ENCODE assay signal across 8 mouse cellular contexts in genomic region chr12:54656396-54657171, GRCm38 (mm10). TPM values are rescaled to one million over a fixed set of nuclear protein-coding genes. Genes with fewer than 3 reads are reported as not detected.
DNase-seq lines count a peak whose midpoint lies in the region; ATAC-seq and TF ChIP-seq lines count a peak whose summit lies in the region.

TSS of gene Sptssa (minus strand) at chr12:54656573.

- peaks cover 13 to 17% of the 10 kb centered on the region in 2 experiments for H3K4me1 ChIP-seq in MEL (ENCODE audit: control insufficient read depth in 1 of 2, insufficient read depth in 2 of 2, low read length in 2 of 2)
- H3K4me1 ChIP-seq in cerebellum, adult 2 months (ENCODE audit: control insufficient read depth, insufficient read depth, low read length), result peaks cover 11% of the 10 kb centered on the region
- peaks cover 25% of the 10 kb centered on the region for H3K4me1 ChIP-seq in lung, embryonic 16.5 days (replicated peaks; ENCODE audit: control insufficient read depth, insufficient read depth, low read length)

- no peaks in the 10 kb centered on the region for H3K9me3 ChIP-seq in MEL (replicated peaks; ENCODE audit: insufficient read depth, low read length)
- H3K9me3 ChIP-seq in lung, embryonic 16.5 days (ENCODE audit: control insufficient read depth, low read length), result no peaks in the 10 kb centered on the region

- TF ChIP-seq EP300 in MEL (IDR thresholded peaks at IDR 0.05; ENCODE audit: low read depth in 1 of 2, low read length in 2 of 2), result peak in 1 of 2 experiments; percentile 40; a peak in 2 of 4 replicates

- H3K27me3 ChIP-seq in MEL (ENCODE audit: control insufficient read depth in 1 of 2, insufficient read depth in 2 of 2, low read length in 2 of 2), result no peaks in the 10 kb centered on the region
- H3K27me3 ChIP-seq in cerebellum, adult 2 months (ENCODE audit: control insufficient read depth, insufficient read depth, low read length), result no peaks in the 10 kb centered on the region
- no peaks in the 10 kb centered on the region for H3K27me3 ChIP-seq in lung, embryonic 16.5 days (ENCODE audit: control insufficient read depth, insufficient read depth, low read depth, low read length)

- TF ChIP-seq CTCF in MEL (IDR thresholded peaks at IDR 0.05 in 2 of 3, conservative IDR thresholded peaks at IDR 0.05 in 1 of 3; ENCODE audit: control insufficient read depth in 1 of 3, insufficient read depth in 1 of 3, low read depth in 2 of 3, low read length in 3 of 3, poor library complexity in 1 of 3, severe bottlenecking in 1 of 3), result no peak
- no peak for TF ChIP-seq CTCF in cerebellum, adult 2 months (IDR thresholded peaks at IDR 0.05; ENCODE audit: borderline replicate concordance, insufficient read depth, low read depth, low read length)

- TF ChIP-seq RAD21 in MEL (IDR thresholded peaks at IDR 0.05; ENCODE audit: low read depth, low read length), result no peak

- WGBS in cerebellum, adult 2 months, result 3% methylated on average over 53 of the region's 53 CpGs
- whole genome bisulfite sequencing in lung, embryonic 16.5 days, result 8% methylated on average over 50 of the region's 53 CpGs

- peak within 1 kb of the TSS; percentile 83 for H3K9ac ChIP-seq in MEL (ENCODE audit: control insufficient read depth, low read depth, low read length, poor library complexity, severe bottlenecking)
- H3K9ac ChIP-seq in lung, embryonic 16.5 days (ENCODE audit: low read length), result peak within 1 kb of the TSS; percentile 87

- H3K4me3 ChIP-seq in MEL (ENCODE audit: control insufficient read depth in 1 of 2, insufficient read depth in 1 of 2, low read depth in 2 of 2, low read length in 2 of 2), result peak within 1 kb of the TSS; percentile 83
- H3K4me3 ChIP-seq in cerebellum, adult 2 months (replicated peaks; ENCODE audit: insufficient read depth, low read depth, low read length), result peak within 1 kb of the TSS; percentile 82
- H3K4me3 ChIP-seq in lung, embryonic 16.5 days (ENCODE audit: low read length), result peak within 1 kb of the TSS; percentile 82

- H3K27ac ChIP-seq in MEL (ENCODE audit: control insufficient read depth, low read depth, low read length), result peak within 1 kb of the TSS; percentile 89
- peak within 1 kb of the TSS; percentile 65 for H3K27ac ChIP-seq in cerebellum, adult 2 months (ENCODE audit: insufficient read depth, low read length)
- H3K27ac ChIP-seq in lung, embryonic 16.5 days (ENCODE audit: low read length), result peak within 1 kb of the TSS; percentile 74

- H3K4me2 ChIP-seq in lung, embryonic 16.5 days (ENCODE audit: low read depth, low read length), result peak within 1 kb of the TSS; percentile 94

- TF ChIP-seq POLR2A in MEL (IDR thresholded peaks at IDR 0.05; ENCODE audit: control insufficient read depth in 1 of 2, insufficient read depth in 1 of 2, low read depth in 1 of 2, low read length in 2 of 2, poor library complexity in 1 of 2), result peak; percentile 81 to 96
- peak; percentile 89 for TF ChIP-seq POLR2A in cerebellum, adult 2 months (IDR thresholded peaks at IDR 0.05; ENCODE audit: borderline replicate concordance, insufficient read depth, low read length)

- peak; percentile 84 to 93 for ATAC-seq in hematopoietic stem cell, adult 5-6 weeks (replicated peaks in 1 of 2; ENCODE audit: insufficient read depth in 1 of 2, low FRiP score in 2 of 2, low TSS enrichment in 1 of 2, low read depth in 1 of 2, poor library complexity in 2 of 2, severe bottlenecking in 2 of 2)
- ATAC-seq in lung, embryonic 16.5 days (ENCODE audit: low read depth), result peak; percentile 100

- H3K36me3 ChIP-seq in MEL (ENCODE audit: control insufficient read depth in 1 of 2, insufficient read depth in 2 of 2, low read length in 2 of 2), result peaks cover 0 to 21% of the 10 kb centered on the region in 2 experiments; a peak in 2 of 4 replicates
- H3K36me3 ChIP-seq in lung, embryonic 16.5 days (ENCODE audit: control insufficient read depth, insufficient read depth, low read length), result no peaks in the 10 kb centered on the region

- peak; percentile 97 for DNase-seq in MEL (ENCODE audit: low read depth, low spot score)
- peak; percentile 97 to 98 for DNase-seq in cerebellum, adult 2 months
- DNase-seq in forelimb bud, embryonic 11.5 days (ENCODE audit: low read depth, low spot score), result peak; percentile 92
- peak; percentile 73 for DNase-seq in layer of hippocampus, adult 9-10 months (ENCODE audit: low spot score)
- peak; percentile 89 for DNase-seq in ovary, postnatal 10 days (ENCODE audit: low spot score)
- DNase-seq in thymus, postnatal 10 days (ENCODE audit: low spot score in 2 of 2), result peak; percentile 92

- H3K79me2 ChIP-seq in MEL (ENCODE audit: control insufficient read depth, insufficient read depth, low read length, poor library complexity), result peaks cover 27% of the 10 kb centered on the region

TF ChIP-seq in MEL, 35 proteins besides CTCF, POLR2A, EP300 and RAD21:
- TF ChIP-seq CHD1 (IDR thresholded peaks at IDR 0.05; ENCODE audit: low read depth, low read length) (0 out of 2 replicates have a peak, but pooled peaks have one; percentile 23), MAFK (IDR thresholded peaks at IDR 0.05; ENCODE audit: borderline replicate concordance, low read depth, low read length) (no peak), NRF1 (IDR thresholded peaks at IDR 0.05; ENCODE audit: insufficient read depth, low read depth, low read length, poor library complexity, severe bottlenecking) (peak; percentile 74), UBTF (IDR thresholded peaks at IDR 0.05; ENCODE audit: borderline replicate concordance, insufficient read depth, low read depth, low read length) (0 out of 2 replicates have a peak, but pooled peaks have one; percentile 80), MEF2A (IDR thresholded peaks at IDR 0.05; ENCODE audit: extremely low read depth, insufficient replicate concordance, low read depth, low read length, poor library complexity, severe bottlenecking) (no peak), POLR2AphosphoS2 (IDR thresholded peaks at IDR 0.05; ENCODE audit: low read length) (peak; percentile 98), SMC3 (IDR thresholded peaks at IDR 0.05; ENCODE audit: low read depth, low read length) (no peak), MAX (IDR thresholded peaks at IDR 0.05; ENCODE audit: low read length) (peak; percentile 70), TBP (IDR thresholded peaks at IDR 0.05; ENCODE audit: low read depth, low read length) (peak; percentile 78), ZMIZ1 (IDR thresholded peaks at IDR 0.05; ENCODE audit: low read depth, low read length) (peak; percentile 95), RCOR1 (IDR thresholded peaks at IDR 0.05; ENCODE audit: low read depth, low read length) (no peak), BHLHE40 (IDR thresholded peaks at IDR 0.05; ENCODE audit: borderline replicate concordance, low read depth, low read length) (no peak), ZKSCAN1 (IDR thresholded peaks at IDR 0.05; ENCODE audit: low read depth, low read length) (no peak), POLR2AphosphoS5 (IDR thresholded peaks at IDR 0.05; ENCODE audit: borderline replicate concordance, low read depth, low read length) (peak; percentile 72; the same call in 1 of the 2 replicates), USF1 (IDR thresholded peaks at IDR 0.05; ENCODE audit: low read depth, low read length) (peak; percentile 35; the same call in 1 of the 2 replicates), ELF1 (IDR thresholded peaks at IDR 0.05; ENCODE audit: low read depth, low read length) (no peak), SIN3A (IDR thresholded peaks at IDR 0.05; ENCODE audit: low read length) (peak; percentile 90), MYB (IDR thresholded peaks at IDR 0.05; ENCODE audit: low read depth, low read length) (no peak), ZC3H11A (IDR thresholded peaks at IDR 0.05; ENCODE audit: low read depth, low read length) (no peak), MYC (IDR thresholded peaks at IDR 0.05; ENCODE audit: low read depth, low read length) (peak; percentile 61; the same call in 1 of the 2 replicates), MXI1 (IDR thresholded peaks at IDR 0.05; ENCODE audit: low read depth, low read length) (peak; percentile 80), TCF12 (IDR thresholded peaks at IDR 0.05; ENCODE audit: low read depth, low read length) (no peak; the same call in none of the 2 replicates), ZNF384 (IDR thresholded peaks at IDR 0.05; ENCODE audit: low read depth, low read length) (no peak), ETS1 (IDR thresholded peaks at IDR 0.05; ENCODE audit: low read depth, low read length) (peak; percentile 1; the same call in 1 of the 2 replicates), KAT2A (conservative IDR thresholded peaks at IDR 0.05; ENCODE audit: low read depth, low read length) (no peak; the same call in 1 of the 2 replicates), USF2 (IDR thresholded peaks at IDR 0.05; ENCODE audit: borderline replicate concordance in 1 of 2, insufficient read depth in 1 of 2, low read depth in 1 of 2, low read length in 2 of 2) (no peak), E2F4 (IDR thresholded peaks at IDR 0.05; ENCODE audit: borderline replicate concordance, low read depth, low read length) (0 out of 2 replicates have a peak, but pooled peaks have one; percentile 39), JUND (IDR thresholded peaks at IDR 0.05; ENCODE audit: low read depth, low read length) (no peak), HCFC1 (IDR thresholded peaks at IDR 0.05; ENCODE audit: low read depth, low read length) (peak; percentile 60), GATA1 (IDR thresholded peaks at IDR 0.05; ENCODE audit: low read depth, low read length) (no peak), CHD2 (IDR thresholded peaks at IDR 0.05; ENCODE audit: low read length) (no peak), TAL1 (IDR thresholded peaks at IDR 0.05; ENCODE audit: low read length) (no peak), NELFE (IDR thresholded peaks at IDR 0.05; ENCODE audit: low read depth, low read length) (peak; percentile 93), MAZ (IDR thresholded peaks at IDR 0.05; ENCODE audit: low read depth, low read length) (peak; percentile 63; the same call in 1 of the 2 replicates), GABPA (IDR thresholded peaks at IDR 0.05; ENCODE audit: low read depth, low read length) (no peak)

RNA-seq across cellular contexts. Expression of gene Sptssa, which starts in this region (rescaled TPM):
- 58.1 and 88.4 TPM in 2 replicates for total RNA-seq in MEL (2012; rRNA removed)
- 100 to 1,000 TPM in 1 of 2 experiments, not detected in 1; 166 TPM for polyA plus RNA-seq in MEL (2012; ENCODE audit: insufficient read depth in 1 of 2, insufficient read length in 2 of 2, low read depth in 1 of 2, low replicate concordance in 2 of 2, missing spikeins in 1 of 2)
- polyA plus RNA-seq in cerebellum, adult 2 months (2012; rRNA removed), result 50.6 and 52.9 TPM in 2 replicates
- total RNA-seq in hematopoietic stem cell, adult 5-6 weeks (2017), result 210 and 247 TPM in 2 replicates
- 198 and 203 TPM in 2 replicates for polyA plus RNA-seq in lung, embryonic 16.5 days (2015; fragmentation: Nextera tagmentation; extraction: Ambion mirVana)

Comparison
In these comparisons a context has a peak if more than half of its experiments do, and no peak if none do; other contexts are left out.
1. Peak in every context shown above with its lines: DNase-seq, ATAC-seq, H3K4me3 ChIP-seq and H3K27ac ChIP-seq.